Mouse (Mus musculus) WW6 (cell line): Measurements from ENCODE around the gene Srms.
"Not testable (repeated sequence)": the region's sequence is repeated elsewhere in the genome, so short reads cannot be mapped to it uniquely, and the experiment has no call there.

Experiments used
- DNase-seq: peaks from one replicate; pipeline ENCODE4 v3.0.0-alpha.2; 2013; ENCODE audit warnings: low read depth, low spot score

Gene Srms

GRCm38 (mm10) chr2:181219538-181220216, 6.7 kb upstream of the Srms start, which contains the start of gene Fndc11:
Gene Fndc11, plus strand, starts transcription at chr2:181220013.
- DNase-seq: no peak

GRCm38 (mm10) chr2:181218881-181219485, 6.0 kb upstream of the Srms start:
- no peak for DNase-seq

- no peak for DNase-seq
These were observed 3.1 kb upstream of the Srms start for GRCm38 (mm10) chr2:181216037-181216436.

GRCm38 (mm10) chr2:181212389-181213020, 480 bp downstream of the Srms start:
- no peak for DNase-seq

- DNase-seq: no peak
These were observed 6.9 kb downstream of the Srms start for GRCm38 (mm10) chr2:181206118-181206517.

- DNase-seq: no peak
These were observed 7.3 kb downstream of the Srms start for GRCm38 (mm10) chr2:181205678-181206077.

GRCm38 (mm10) chr2:181202886-181203285, 10.1 kb downstream of the Srms start:
- no peak for DNase-seq

- no peak for DNase-seq
These were observed 10.6 kb downstream of the Srms start, which contains the start of gene Ptk6 for GRCm38 (mm10) chr2:181202422-181202821. Gene Ptk6, minus strand, starts transcription at chr2:181202789.

GRCm38 (mm10) chr2:181201606-181202005, 11.4 kb downstream of the Srms start:
- no peak for DNase-seq

- no peak for DNase-seq
These were observed 16.2 kb downstream of the Srms start for GRCm38 (mm10) chr2:181196628-181197300.

- no peak for DNase-seq
These were observed 19.9 kb downstream of the Srms start for GRCm38 (mm10) chr2:181193044-181193443.

GRCm38 (mm10) chr2:181191936-181192335, 21.0 kb downstream of the Srms start:
- no peak for DNase-seq

GRCm38 (mm10) chr2:181191385-181191784, 21.6 kb downstream of the Srms start:
- DNase-seq: not testable (repeated sequence)

- DNase-seq: no peak
These were observed 23.7 kb downstream of the Srms start for GRCm38 (mm10) chr2:181189321-181189720.

- DNase-seq: peak; percentile 47
These were observed 24.3 kb downstream of the Srms start for GRCm38 (mm10) chr2:181188681-181189080.

- peak; percentile 74 for DNase-seq
These were observed 25.6 kb downstream of the Srms start, which contains the start of gene Ppdpf for GRCm38 (mm10) chr2:181187121-181188000. Gene Ppdpf, plus strand, starts transcription at chr2:181187247.

- DNase-seq: peak; percentile 69
These were observed 26.4 kb downstream of the Srms start for GRCm38 (mm10) chr2:181186635-181187034.

GRCm38 (mm10) chr2:181180898-181181297, 32.1 kb downstream of the Srms start:
- no peak for DNase-seq

- DNase-seq: no peak
These were observed 34.5 kb downstream of the Srms start for GRCm38 (mm10) chr2:181178471-181178870.

GRCm38 (mm10) chr2:181178015-181178414, 35.0 kb downstream of the Srms start:
- no peak for DNase-seq

GRCm38 (mm10) chr2:181174646-181175045, 38.3 kb downstream of the Srms start:
- DNase-seq: no peak
